Mouse (Mus musculus) forebrain, embryonic 13.5 days (tissue): ENCODE results near the gene Sdf4. TPM values are rescaled to one million over a fixed set of nuclear protein-coding genes. Genes with fewer than 3 reads are reported as not detected.

Source experiments
- ATAC-seq: fragments of 200-750 bp; cut with Nextera tagmentation; 2 replicates; pipeline ENCODE4 v1.8.0; 2017
- H3K27ac ChIP-seq: fragments of 300-500 bp; sonication (generic); 2 replicates; pipeline ENCODE4 v1.5.1; 2015; ENCODE audit warnings: inconsistent platforms, mild to moderate bottlenecking, moderate library complexity
- H3K27me3 ChIP-seq: fragments of 300-500 bp; sonication (generic); 2 replicates; pipeline ENCODE4 v1.6.1; 2015; ENCODE audit warnings: mild to moderate bottlenecking, inconsistent platforms
- H3K36me3 ChIP-seq: fragments of 300-500 bp; sonication (generic); 2 replicates; pipeline ENCODE4 v1.6.1; 2015; ENCODE audit warnings: mild to moderate bottlenecking, inconsistent platforms; ENCODE audit not compliant: poor library complexity, severe bottlenecking
- H3K4me1 ChIP-seq: fragments of 300-500 bp; sonication (generic); 2 replicates; pipeline ENCODE4 v1.6.1; 2015; ENCODE audit warnings: inconsistent platforms
- H3K4me2 ChIP-seq: fragments of 300-500 bp; sonication (generic); 2 replicates; pipeline ENCODE4 v1.6.1; 2015; ENCODE audit warnings: inconsistent platforms, mild to moderate bottlenecking, moderate library complexity
- H3K4me3 ChIP-seq: fragments of 300-500 bp; sonication (generic); 2 replicates; pipeline ENCODE4 v1.5.1; 2015; ENCODE audit warnings: mild to moderate bottlenecking, inconsistent platforms
- H3K9ac ChIP-seq: fragments of 300-500 bp; sonication (generic); 2 replicates; pipeline ENCODE4 v1.6.1; 2015; ENCODE audit warnings: mild to moderate bottlenecking, inconsistent platforms
- H3K9me3 ChIP-seq: fragments of 300-500 bp; sonication (generic); replicated peaks from 2 replicates; pipeline ENCODE4 v1.6.1; 2016; ENCODE audit warnings: inconsistent platforms
- WGBS: fragments of 180-500 bp; shearing (Covaris S2); methylation state at CpG from one replicate; pipeline ENCODE4 v1.1.7; 2015; 5-methylcytosine and 5-hydroxymethylcytosine counted together
- polyA plus RNA-seq: library from polyadenylated mRNA; unstranded; fragments of >200 nt; fragmentation: Nextera tagmentation; extraction: Ambion mirVana; gene quantifications from 2 replicates; pipeline ENCODE4 v1.2.1, GENCODE M21; 2015

Sdf4 gene
- polyA plus RNA-seq, 1 experiment from 2014 or later = 113 TPM

- Histone ChIP-seq H3K4me3 (no peak overlapping the region), H3K27me3 (no peaks in the 10 kb centered on the region), H3K9me3 (no peaks in the 10 kb centered on the region), H3K36me3 (peaks cover 68% of the 10 kb centered on the region), H3K4me1 (no peaks in the 10 kb centered on the region), H3K9ac (no peak overlapping the region), H3K4me2 (no peak overlapping the region), H3K27ac (no peak overlapping the region)
- WGBS = 96% methylated on average over 2 of the region's 2 CpGs
- no peak for ATAC-seq
Observed at GRCm38 (mm10) chr4:156014436-156014835, 21.8 kb downstream of the Sdf4 start.

- Histone ChIP-seq H3K4me3 (no peak overlapping the region), H3K4me2 (no peak overlapping the region), H3K9ac (no peak overlapping the region), H3K27me3 (no peaks in the 10 kb centered on the region), H3K4me1 (no peaks in the 10 kb centered on the region), H3K27ac (no peak overlapping the region), H3K9me3 (no peaks in the 10 kb centered on the region), H3K36me3 (peaks cover 17% of the 10 kb centered on the region)
- ATAC-seq = no peak
- 92% methylated on average over 12 of the region's 12 CpGs for WGBS
Observed at GRCm38 (mm10) chr4:156019771-156020170, 27.1 kb downstream of the Sdf4 start.

DNA sequence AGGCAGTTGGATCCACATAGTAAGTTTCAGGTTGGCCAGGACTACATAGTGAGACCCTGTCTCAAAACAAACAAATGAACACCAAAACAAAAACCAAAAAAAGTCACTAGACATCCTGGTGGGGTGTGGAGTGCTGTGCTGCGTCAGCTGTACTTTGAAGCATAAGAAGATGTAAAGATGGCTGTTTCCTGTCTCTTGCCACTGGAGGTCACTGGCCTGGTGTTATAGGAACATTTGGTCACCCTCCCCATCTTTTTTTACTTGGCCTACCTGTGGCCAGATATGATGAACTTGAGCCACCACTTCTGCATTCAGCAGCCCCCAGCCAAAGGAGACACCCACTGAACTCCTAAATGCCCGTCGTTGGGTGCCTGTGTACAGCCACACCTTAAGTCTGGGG lies 28.7 kb downstream of the Sdf4 start:
- 93% methylated on average over 3 of the region's 3 CpGs for WGBS
- Histone ChIP-seq H3K27me3 (no peaks in the 10 kb centered on the region), H3K9ac (no peak overlapping the region), H3K4me1 (no peaks in the 10 kb centered on the region), H3K4me3 (no peak overlapping the region), H3K9me3 (no peaks in the 10 kb centered on the region), H3K27ac (no peak overlapping the region), H3K36me3 (peaks cover 8% of the 10 kb centered on the region; the same call in 1 of the 2 replicates), H3K4me2 (no peak overlapping the region)
- ATAC-seq = no peak

- Histone ChIP-seq H3K9ac (no peak overlapping the region), H3K4me3 (no peak overlapping the region), H3K9me3 (no peaks in the 10 kb centered on the region), H3K27ac (no peak overlapping the region), H3K4me1 (no peaks in the 10 kb centered on the region), H3K27me3 (no peaks in the 10 kb centered on the region), H3K4me2 (no peak overlapping the region), H3K36me3 (0 out of 2 replicates have a peak, but pooled peaks cover 7% of the 10 kb centered on the region)
- ATAC-seq = no peak
- 85% methylated on average over 9 of the region's 9 CpGs for WGBS
Observed at GRCm38 (mm10) chr4:156021942-156022419, 29.3 kb downstream of the Sdf4 start.

DNA sequence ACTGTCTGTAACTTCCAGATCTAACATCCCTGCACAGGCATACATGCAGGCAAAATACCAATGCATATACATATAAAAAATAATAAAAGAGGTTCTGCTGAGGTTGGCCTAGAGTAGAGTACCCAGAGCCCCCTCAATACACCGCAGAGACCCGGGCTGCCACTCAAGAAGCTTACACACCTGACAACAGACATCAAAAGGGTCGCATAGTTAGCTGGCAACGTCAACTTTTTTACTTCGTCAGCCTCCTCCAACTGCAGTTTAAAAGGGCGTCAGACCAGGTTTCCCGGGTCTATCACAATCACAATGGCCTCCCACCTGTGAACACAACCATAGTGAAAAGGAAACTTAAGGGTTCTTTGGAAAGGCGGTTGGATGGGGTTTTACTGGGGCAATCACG lies 30.8 kb downstream of the Sdf4 start:
- Histone ChIP-seq H3K27me3 (no peaks in the 10 kb centered on the region), H3K9ac (no peak overlapping the region), H3K27ac (no peak overlapping the region), H3K4me2 (no peak overlapping the region), H3K9me3 (no peaks in the 10 kb centered on the region), H3K4me3 (no peak overlapping the region), H3K36me3 (peaks cover 16% of the 10 kb centered on the region), H3K4me1 (no peaks in the 10 kb centered on the region)
- 80% methylated on average over 9 of the region's 9 CpGs for WGBS
- no peak for ATAC-seq

GRCm38 (mm10) chr4:156024184-156024583 lies 31.5 kb downstream of the Sdf4 start:
- Histone ChIP-seq H3K27me3 (no peaks in the 10 kb centered on the region), H3K4me3 (no peak overlapping the region), H3K4me2 (no peak overlapping the region), H3K9me3 (no peaks in the 10 kb centered on the region), H3K9ac (no peak overlapping the region), H3K27ac (no peak overlapping the region), H3K4me1 (no peaks in the 10 kb centered on the region), H3K36me3 (peaks cover 17% of the 10 kb centered on the region)
- 93% methylated on average over 7 of the region's 7 CpGs for WGBS
- ATAC-seq = no peak

- no peak for ATAC-seq
Observed at GRCm38 (mm10) chr4:156026013-156026412, 33.3 kb downstream of the Sdf4 start, which contains the start of gene Tnfrsf18. Tnfrsf18 (plus strand) TSS chr4:156026164.

GRCm38 (mm10) chr4:156028580-156028979 lies 35.9 kb downstream of the Sdf4 start:
- no peak overlapping the region for H3K27ac ChIP-seq
- ATAC-seq = no peak
- no peak overlapping the region for H3K4me2 ChIP-seq
- H3K4me3 ChIP-seq = no peak overlapping the region
- WGBS = 92% methylated on average over 7 of the region's 7 CpGs
- H3K9me3 ChIP-seq = no peaks in the 10 kb centered on the region
- peaks cover 26% of the 10 kb centered on the region for H3K4me1 ChIP-seq
- H3K36me3 ChIP-seq = peaks cover 17% of the 10 kb centered on the region
- H3K9ac ChIP-seq = no peak overlapping the region
- H3K27me3 ChIP-seq = no peaks in the 10 kb centered on the region

More at GRCm38 (mm10) chr4:156026013-156026412, 33.3 kb downstream of the Sdf4 start, which contains the start of gene Tnfrsf18:
- no peaks in the 10 kb centered on the region for H3K9me3 ChIP-seq
- no peak within 1 kb of the TSS for H3K4me3 ChIP-seq
- H3K4me2 ChIP-seq = no peak within 1 kb of the TSS
- H3K9ac ChIP-seq = no peak within 1 kb of the TSS
- H3K27me3 ChIP-seq = no peaks in the 10 kb centered on the region
- peaks cover 17% of the 10 kb centered on the region for H3K36me3 ChIP-seq
- H3K4me1 ChIP-seq = peaks cover 10% of the 10 kb centered on the region
- WGBS = 57% methylated on average over 4 of the region's 4 CpGs
- no peak within 1 kb of the TSS for H3K27ac ChIP-seq

- H3K4me3 ChIP-seq = peak overlapping the region; percentile 44
- peaks cover 20% of the 10 kb centered on the region for H3K27me3 ChIP-seq
- H3K36me3 ChIP-seq = peaks cover 17% of the 10 kb centered on the region
- H3K9ac ChIP-seq = peak overlapping the region; percentile 55
- H3K4me2 ChIP-seq = peak overlapping the region; percentile 63
- WGBS = 72% methylated on average over 9 of the region's 9 CpGs
- H3K4me1 ChIP-seq = peaks cover 29% of the 10 kb centered on the region
- no peaks in the 10 kb centered on the region for H3K9me3 ChIP-seq
- peak; percentile 13; the same call in 1 of the 2 replicates for ATAC-seq
- no peak overlapping the region for H3K27ac ChIP-seq
Observed at GRCm38 (mm10) chr4:156030651-156031118, 38.0 kb downstream of the Sdf4 start.

DNA sequence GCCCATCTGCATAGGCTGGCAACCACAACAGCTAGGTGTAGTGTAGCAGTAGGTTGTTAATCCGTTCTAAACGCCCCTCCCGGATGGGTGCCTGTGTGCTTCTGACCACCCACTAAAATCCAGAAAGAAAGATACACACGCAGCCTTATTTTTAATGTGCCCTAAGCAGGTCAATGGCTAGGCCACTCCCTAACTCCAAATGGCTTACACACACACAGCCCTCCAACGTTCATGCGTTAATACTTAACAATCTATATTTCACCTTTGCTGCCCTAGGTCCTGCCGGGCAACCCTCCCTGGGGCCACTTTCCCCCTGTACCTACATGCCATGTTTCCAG lies 38.6 kb downstream of the Sdf4 start:
- peak overlapping the region; percentile 63 for H3K4me2 ChIP-seq
- peak overlapping the region; percentile 55 for H3K9ac ChIP-seq
- H3K4me1 ChIP-seq = peaks cover 29% of the 10 kb centered on the region
- 8% methylated on average over 7 of the region's 7 CpGs for WGBS
- H3K4me3 ChIP-seq = peak overlapping the region; percentile 44
- peaks cover 12% of the 10 kb centered on the region for H3K36me3 ChIP-seq
- peaks cover 25% of the 10 kb centered on the region for H3K27me3 ChIP-seq
- peak overlapping the region; percentile 80; the same call in 1 of the 2 replicates for H3K27ac ChIP-seq
- ATAC-seq = no peak; the same call in 1 of the 2 replicates
- no peaks in the 10 kb centered on the region for H3K9me3 ChIP-seq

DNA sequence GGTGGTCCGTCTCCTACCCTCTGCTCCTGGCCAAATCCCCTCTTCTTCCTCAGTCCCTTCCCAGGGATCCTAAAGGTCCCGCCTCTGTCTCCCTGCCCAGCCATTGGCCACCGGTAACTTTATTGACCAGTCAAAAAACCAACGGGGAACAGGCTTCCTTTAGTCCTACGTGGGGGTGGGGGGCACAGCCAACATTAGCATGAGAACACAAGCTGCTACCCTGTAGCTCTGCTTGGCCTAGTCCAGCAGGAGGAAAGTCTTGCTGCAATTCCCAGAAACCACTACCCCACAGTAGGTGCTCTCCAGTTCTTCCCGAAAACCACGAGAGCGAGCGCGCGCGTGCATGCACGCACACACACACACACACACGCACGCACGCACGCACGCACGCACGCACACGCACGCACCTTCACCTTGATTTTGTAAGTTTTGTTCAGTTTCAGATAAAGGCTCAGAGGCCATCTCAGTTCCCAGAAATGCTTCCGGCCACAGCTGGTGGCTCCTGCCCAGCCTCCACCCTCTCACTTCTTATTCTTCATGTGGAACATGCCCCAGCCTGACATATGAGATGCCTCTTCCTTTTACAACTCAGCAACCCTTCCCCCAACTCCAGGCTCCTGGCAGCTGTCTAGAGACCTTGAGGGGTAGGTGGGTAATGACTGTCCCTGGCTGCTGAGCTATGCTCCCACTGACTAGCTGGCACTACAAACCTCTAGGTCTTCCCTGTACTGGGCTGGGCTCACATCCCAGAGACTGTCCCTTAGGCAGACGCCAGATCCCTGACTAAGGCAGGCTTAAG lies 39.1 kb downstream of the Sdf4 start:
- Histone ChIP-seq H3K9me3 (no peaks in the 10 kb centered on the region), H3K36me3 (peaks cover 9% of the 10 kb centered on the region), H3K4me2 (peak overlapping the region; percentile 63), H3K27me3 (peaks cover 26% of the 10 kb centered on the region), H3K4me3 (peak overlapping the region; percentile 44), H3K27ac (peak overlapping the region; percentile 80), H3K4me1 (peaks cover 29% of the 10 kb centered on the region), H3K9ac (peak overlapping the region; percentile 55)
- peak; percentile 92 for ATAC-seq
- WGBS = 2% methylated on average over 24 of the region's 24 CpGs

GRCm38 (mm10) chr4:156032856-156033255 lies 40.2 kb downstream of the Sdf4 start:
- Histone ChIP-seq H3K4me3 (no peak overlapping the region), H3K9ac (no peak overlapping the region), H3K36me3 (peaks cover 7% of the 10 kb centered on the region), H3K27me3 (peaks cover 26% of the 10 kb centered on the region), H3K9me3 (no peaks in the 10 kb centered on the region), H3K4me1 (peaks cover 29% of the 10 kb centered on the region), H3K27ac (no peak overlapping the region), H3K4me2 (no peak overlapping the region)
- 93% methylated on average over 4 of the region's 4 CpGs for WGBS
- no peak for ATAC-seq
